Mouse (Mus musculus): Measurements from ENCODE around the gene Vti1b. TPM values are rescaled to one million over a fixed set of nuclear protein-coding genes. Genes with fewer than 3 reads are reported as not detected.
"Not testable (repeated sequence)": the region's sequence is repeated elsewhere in the genome, so short reads cannot be mapped to it uniquely, and the experiment has no call there.

Vti1b gene
- 48.7 and 57.1 TPM in 2 replicates for total RNA-seq (2014; fragmentation: Nextera tagmentation)
- 142 and 217 TPM in 2 replicates for total RNA-seq (2017)

DNA sequence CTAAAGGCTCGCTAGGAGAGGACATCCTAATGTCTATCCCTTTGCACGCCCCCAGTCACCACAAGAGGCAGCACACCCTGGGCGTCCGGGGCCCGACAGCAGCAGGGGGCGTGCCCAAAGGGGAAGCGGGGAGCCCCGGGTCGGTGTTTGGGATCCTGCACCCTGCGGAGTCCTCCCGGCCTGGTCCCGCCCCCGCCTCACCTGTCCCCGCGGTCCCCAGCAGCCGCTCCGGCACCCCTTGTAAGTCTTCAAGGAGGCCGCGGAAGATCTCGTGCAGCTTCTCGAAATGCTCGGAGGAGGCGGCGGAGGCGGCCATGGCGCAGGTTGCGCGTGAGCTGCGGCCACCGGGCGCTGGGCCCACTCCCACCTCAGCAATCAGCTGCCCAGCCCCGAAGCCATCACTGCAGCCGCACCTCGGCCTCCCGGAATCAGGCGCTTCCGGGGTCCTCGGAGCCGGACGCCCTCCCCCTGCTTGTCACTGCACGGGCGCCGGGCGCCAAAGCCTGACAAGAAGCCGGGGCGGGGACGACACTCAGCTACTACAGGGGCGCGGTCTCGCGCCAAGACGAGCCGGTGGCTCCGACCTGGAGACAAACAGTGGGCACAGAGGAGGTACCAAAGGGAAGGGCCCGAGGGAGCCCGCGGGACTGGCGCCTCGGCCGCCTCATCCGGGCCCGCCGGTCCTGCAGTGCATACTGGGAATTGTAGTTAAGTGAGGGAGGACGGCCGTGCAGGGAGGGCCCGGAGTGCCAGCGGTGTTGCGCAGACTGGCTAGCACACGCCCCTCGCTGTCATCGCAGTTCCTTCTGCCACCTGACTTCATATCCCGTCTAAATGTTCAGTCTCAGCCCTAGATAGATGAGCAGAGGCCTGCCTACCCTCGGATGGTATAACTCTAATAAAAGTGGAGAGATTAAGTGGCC, at the start of gene Vti1b:
TSS of gene Vti1b (minus strand) at position 649 of the 923 bp plus-strand sequence.
- ATAC-seq (replicated peaks; ENCODE audit: poor library complexity, severe bottlenecking) = peak; percentile 94

DNA sequence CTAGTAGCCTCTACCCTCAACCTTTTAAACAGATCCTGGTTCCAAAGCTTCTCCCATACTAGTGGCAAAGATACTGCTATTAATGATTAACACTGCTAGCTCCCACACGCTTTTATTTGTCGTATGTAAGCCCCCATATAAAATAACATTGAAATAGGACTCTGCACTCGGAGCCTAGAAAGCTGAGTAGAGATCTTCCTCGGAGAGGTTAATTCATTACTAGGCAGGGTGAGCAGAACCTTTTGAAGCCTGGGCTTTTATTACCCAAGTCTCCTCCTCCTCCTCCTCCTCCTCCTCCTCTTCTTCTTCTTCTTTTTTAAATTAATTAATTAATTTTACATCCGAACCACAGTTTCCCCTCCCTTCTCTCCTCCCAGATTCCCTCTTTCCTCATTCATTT, 45.0 kb upstream of the Vti1b start:
- no peak for ATAC-seq (replicated peaks; ENCODE audit: poor library complexity, severe bottlenecking)

GRCm38 (mm10) chr12:79211447-79211846, 39.0 kb upstream of the Vti1b start:
- no peak for ATAC-seq (replicated peaks; ENCODE audit: poor library complexity, severe bottlenecking)

GRCm38 (mm10) chr12:79208703-79209464, 36.4 kb upstream of the Vti1b start, which contains the start of gene Rdh12:
Gene Rdh12, plus strand, starts transcription at chr12:79208914.
- ATAC-seq (replicated peaks; ENCODE audit: poor library complexity, severe bottlenecking) = peak; percentile 97

- ATAC-seq (replicated peaks; ENCODE audit: poor library complexity, severe bottlenecking) = no peak
These were observed 29.4 kb upstream of the Vti1b start for GRCm38 (mm10) chr12:79201882-79202281.

DNA sequence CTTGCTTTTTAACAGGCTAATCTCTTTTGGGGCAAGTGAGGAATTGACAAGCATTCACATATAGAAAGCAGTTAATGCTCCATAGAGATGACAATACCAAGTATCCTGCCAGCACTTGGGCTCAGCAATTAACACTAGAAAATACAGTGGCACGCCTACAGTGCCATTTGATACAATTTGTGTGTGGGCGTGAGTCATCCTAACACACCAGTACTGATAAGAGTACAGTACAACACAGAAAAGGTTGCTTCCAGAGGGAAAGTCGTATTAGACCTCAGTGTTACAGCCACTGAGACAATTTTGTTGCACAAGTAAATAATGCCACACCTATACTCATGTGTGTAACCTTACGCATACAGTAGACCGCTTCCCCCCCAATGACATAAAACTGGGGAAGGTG, 24.6 kb upstream of the Vti1b start:
- ATAC-seq (replicated peaks; ENCODE audit: poor library complexity, severe bottlenecking) = no peak

- ATAC-seq (replicated peaks; ENCODE audit: poor library complexity, severe bottlenecking) = peak; percentile 43
These were observed 21.0 kb upstream of the Vti1b start for GRCm38 (mm10) chr12:79193441-79193840.

GRCm38 (mm10) chr12:79192193-79192592, 19.7 kb upstream of the Vti1b start, which contains the start of gene Rdh11:
Gene Rdh11, minus strand, starts transcription at chr12:79192293.
- ATAC-seq (replicated peaks; ENCODE audit: poor library complexity, severe bottlenecking) = no peak

DNA sequence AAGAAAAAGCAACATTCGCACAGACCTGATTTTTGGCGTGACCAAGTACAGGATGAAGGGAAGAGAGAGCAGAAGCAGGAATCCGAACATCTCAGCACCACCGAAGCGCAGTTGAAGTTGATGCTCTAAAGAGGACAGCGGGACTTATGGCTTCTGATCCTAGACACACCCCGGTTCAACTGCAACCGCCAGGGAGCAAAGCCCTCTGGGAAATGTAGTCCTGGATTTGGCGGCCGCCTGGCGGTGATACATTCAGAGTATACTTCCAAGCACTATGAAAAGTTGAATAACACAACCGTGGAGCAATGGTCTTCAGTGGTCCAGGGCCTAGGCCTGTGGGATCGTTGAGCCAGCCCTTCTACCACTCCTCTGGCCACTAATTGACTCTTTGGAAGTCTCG, 19.2 kb upstream of the Vti1b start:
- ATAC-seq (replicated peaks; ENCODE audit: poor library complexity, severe bottlenecking) = peak; percentile 89

DNA sequence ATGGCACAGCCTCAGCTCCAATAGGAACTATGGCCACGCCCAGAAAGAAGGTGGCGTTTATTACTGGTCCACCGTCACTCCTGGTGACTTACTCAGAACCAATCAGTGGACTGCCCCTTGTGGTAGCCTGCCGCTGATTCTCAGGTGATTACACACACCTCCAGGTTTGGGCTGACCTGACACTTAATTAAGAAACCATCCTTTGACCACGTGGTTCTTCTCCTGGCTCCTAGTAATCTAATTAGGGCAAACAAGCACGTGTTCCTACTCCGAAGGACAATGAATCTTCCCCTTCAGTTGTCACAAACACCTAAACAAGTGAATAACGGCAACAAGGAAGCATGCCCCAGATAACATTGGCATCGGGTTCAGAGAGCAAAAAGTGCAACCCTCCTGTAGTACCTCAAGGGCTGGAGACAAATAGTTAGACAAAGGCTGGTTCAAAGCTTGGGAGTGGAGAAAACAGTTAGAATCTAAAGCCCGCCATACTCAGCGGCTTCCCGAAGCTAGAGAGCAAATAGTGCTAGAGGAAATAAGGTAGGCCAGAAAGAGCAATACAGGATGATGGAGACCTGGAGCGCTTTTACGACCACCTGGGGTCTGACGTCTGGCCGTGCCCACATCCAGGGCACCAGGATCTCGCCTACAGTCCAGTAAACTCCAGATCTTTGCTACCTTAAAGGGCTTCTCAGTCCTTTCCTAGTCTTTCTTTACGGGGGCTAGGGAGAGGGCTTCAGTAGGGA, 18.6 kb upstream of the Vti1b start:
- peak; percentile 91 for ATAC-seq (replicated peaks; ENCODE audit: poor library complexity, severe bottlenecking)

- not testable (repeated sequence) for ATAC-seq (replicated peaks; ENCODE audit: poor library complexity, severe bottlenecking)
These were observed 12.7 kb upstream of the Vti1b start for GRCm38 (mm10) chr12:79185160-79185559.

GRCm38 (mm10) chr12:79175998-79176397, 3.5 kb upstream of the Vti1b start:
- no peak for ATAC-seq (replicated peaks; ENCODE audit: poor library complexity, severe bottlenecking)

- ATAC-seq (replicated peaks; ENCODE audit: poor library complexity, severe bottlenecking) = no peak
These were observed 1.3 kb upstream of the Vti1b start for GRCm38 (mm10) chr12:79173721-79174120.

GRCm38 (mm10) chr12:79171269-79171995, 1.0 kb downstream of the Vti1b start:
- ATAC-seq (replicated peaks; ENCODE audit: poor library complexity, severe bottlenecking) = peak; percentile 20; the same call in 1 of the 2 replicates

GRCm38 (mm10) chr12:79170421-79170820, 2.0 kb downstream of the Vti1b start:
- ATAC-seq (replicated peaks; ENCODE audit: poor library complexity, severe bottlenecking) = no peak

DNA sequence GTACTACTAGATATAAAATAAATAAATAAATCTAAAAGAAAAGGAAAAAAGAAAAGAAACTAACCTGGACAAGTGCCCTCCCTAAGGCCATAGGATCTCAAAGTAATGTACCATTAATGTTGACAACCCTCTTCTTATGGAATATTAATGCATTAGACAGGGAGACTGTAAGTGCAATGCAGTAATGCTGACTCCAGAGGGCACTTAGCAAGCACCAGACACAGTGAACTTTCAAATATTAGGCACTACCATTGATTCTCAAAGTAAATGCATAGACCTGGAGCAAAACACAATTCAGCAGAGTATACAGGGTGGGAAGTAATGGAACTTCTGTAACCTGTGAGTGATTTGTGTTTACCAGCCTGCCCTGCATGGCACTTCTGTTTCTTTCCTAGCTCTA, 3.3 kb downstream of the Vti1b start:
- ATAC-seq (replicated peaks; ENCODE audit: poor library complexity, severe bottlenecking) = no peak

DNA sequence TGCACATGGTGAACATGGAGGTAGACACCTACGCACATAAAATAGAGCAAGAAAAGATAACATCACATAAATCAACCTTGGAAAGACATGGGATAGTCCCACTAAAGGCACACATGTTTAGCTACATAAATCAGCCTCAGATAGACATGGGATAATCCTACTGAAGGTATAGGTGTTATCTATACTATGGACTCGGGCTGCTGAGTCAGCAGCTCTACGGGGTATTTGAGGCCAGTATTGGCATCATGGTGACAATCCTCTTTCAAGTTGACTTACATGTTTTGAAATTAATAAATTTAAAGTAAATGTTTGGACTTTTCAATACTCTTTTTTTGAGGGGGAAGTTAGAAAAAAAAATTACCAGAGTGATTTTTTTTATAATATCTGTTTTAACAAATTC, 9.6 kb downstream of the Vti1b start:
- no peak for ATAC-seq (replicated peaks; ENCODE audit: poor library complexity, severe bottlenecking)

- no peak for ATAC-seq (replicated peaks; ENCODE audit: poor library complexity, severe bottlenecking)
These were observed 22.8 kb downstream of the Vti1b start for GRCm38 (mm10) chr12:79149653-79150052.

- ATAC-seq (replicated peaks; ENCODE audit: poor library complexity, severe bottlenecking) = peak; percentile 38; the same call in 1 of the 2 replicates
These were observed 31.1 kb downstream of the Vti1b start for GRCm38 (mm10) chr12:79141384-79141783.

DNA sequence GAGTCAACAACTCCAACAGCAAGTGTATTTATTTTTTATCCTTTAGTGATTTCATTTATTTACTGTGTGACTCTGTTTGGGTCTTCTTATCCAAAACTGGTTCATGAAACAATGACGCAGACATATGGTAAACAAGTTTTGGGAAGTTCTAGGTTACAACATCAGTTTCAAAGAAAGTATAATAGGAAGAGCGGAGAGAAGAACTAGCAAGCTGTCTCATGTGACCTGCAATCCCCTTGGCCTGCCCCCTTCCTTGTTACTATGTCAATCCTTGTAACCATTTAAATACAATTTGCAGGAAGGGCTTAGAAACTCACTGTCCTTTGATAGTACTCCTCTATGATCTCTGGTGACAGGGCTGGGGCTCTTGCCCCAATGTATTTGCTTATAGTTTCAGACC, 31.7 kb downstream of the Vti1b start:
- peak; percentile 87 for ATAC-seq (replicated peaks; ENCODE audit: poor library complexity, severe bottlenecking)
